Mouse (Mus musculus) kidney, embryonic 15.5 days (tissue): Measurements from ENCODE around the gene Fam43b. TPM values are rescaled to one million over a fixed set of nuclear protein-coding genes. Genes with fewer than 3 reads are reported as not detected.

Source experiments
- ATAC-seq: fragments of 200-750 bp; cut with Nextera tagmentation; replicated peaks from 2 replicates; pipeline ENCODE4 v1.8.0; 2017; ENCODE audit warnings: moderate TSS enrichment; ENCODE audit not compliant: low FRiP score
- H3K27ac ChIP-seq: fragments of 300-500 bp; sonication (generic); 2 replicates; pipeline ENCODE4 v1.5.1; 2015; ENCODE audit warnings: mild to moderate bottlenecking, inconsistent platforms
- H3K27me3 ChIP-seq: fragments of 300-500 bp; sonication (generic); 2 replicates; pipeline ENCODE4 v1.6.1; 2015; ENCODE audit warnings: inconsistent platforms
- H3K36me3 ChIP-seq: fragments of 300-500 bp; sonication (generic); 2 replicates; pipeline ENCODE4 v1.6.1; 2015; ENCODE audit warnings: inconsistent platforms
- H3K4me1 ChIP-seq: fragments of 300-500 bp; sonication (generic); 2 replicates; pipeline ENCODE4 v1.6.1; 2015; ENCODE audit warnings: inconsistent platforms
- H3K4me2 ChIP-seq: fragments of 300-500 bp; sonication (generic); 2 replicates; pipeline ENCODE4 v1.6.1; 2015; ENCODE audit warnings: moderate library complexity, mild to moderate bottlenecking, inconsistent platforms
- H3K4me3 ChIP-seq: fragments of 300-500 bp; sonication (generic); replicated peaks from 2 replicates; pipeline ENCODE4 v1.5.1; 2015; ENCODE audit warnings: mild to moderate bottlenecking, inconsistent platforms
- H3K9ac ChIP-seq: fragments of 300-500 bp; sonication (generic); 2 replicates; pipeline ENCODE4 v1.6.1; 2015; ENCODE audit warnings: mild to moderate bottlenecking, inconsistent platforms
- H3K9me3 ChIP-seq: fragments of 300-500 bp; sonication (generic); replicated peaks from 2 replicates; pipeline ENCODE4 v1.6.1; 2016; ENCODE audit warnings: inconsistent platforms
- WGBS: fragments of 180-500 bp; shearing (Covaris S2); methylation state at CpG from one replicate; pipeline ENCODE4 v1.1.7; 2015; ENCODE audit warnings: mixed read lengths; 5-methylcytosine and 5-hydroxymethylcytosine counted together
- polyA plus RNA-seq: library from polyadenylated mRNA; unstranded; fragments of >200 nt; fragmentation: Nextera tagmentation; extraction: Ambion mirVana; gene quantifications from 2 replicates; pipeline ENCODE4 v1.2.1, GENCODE M21; 2015

Gene Fam43b
- polyA plus RNA-seq, 1 experiment from 2014 or later, result not detected

- H3K9ac ChIP-seq, result no peak overlapping the region
- H3K4me2 ChIP-seq, result no peak overlapping the region
- peaks cover 11% of the 10 kb centered on the region; the same call in 1 of the 2 replicates for H3K4me1 ChIP-seq
- H3K27me3 ChIP-seq, result peaks cover 13% of the 10 kb centered on the region
- ATAC-seq, result 0 out of 2 replicates have a peak, but pooled peaks have one; percentile 36
- H3K27ac ChIP-seq, result no peak overlapping the region
- 30% methylated on average over 10 of the region's 10 CpGs for WGBS
- no peaks in the 10 kb centered on the region for H3K9me3 ChIP-seq
- no peaks in the 10 kb centered on the region for H3K36me3 ChIP-seq
- no peak overlapping the region for H3K4me3 ChIP-seq
Measured at GRCm38 (mm10) chr4:138380132-138380689, 16.1 kb downstream of the Fam43b start.

DNA sequence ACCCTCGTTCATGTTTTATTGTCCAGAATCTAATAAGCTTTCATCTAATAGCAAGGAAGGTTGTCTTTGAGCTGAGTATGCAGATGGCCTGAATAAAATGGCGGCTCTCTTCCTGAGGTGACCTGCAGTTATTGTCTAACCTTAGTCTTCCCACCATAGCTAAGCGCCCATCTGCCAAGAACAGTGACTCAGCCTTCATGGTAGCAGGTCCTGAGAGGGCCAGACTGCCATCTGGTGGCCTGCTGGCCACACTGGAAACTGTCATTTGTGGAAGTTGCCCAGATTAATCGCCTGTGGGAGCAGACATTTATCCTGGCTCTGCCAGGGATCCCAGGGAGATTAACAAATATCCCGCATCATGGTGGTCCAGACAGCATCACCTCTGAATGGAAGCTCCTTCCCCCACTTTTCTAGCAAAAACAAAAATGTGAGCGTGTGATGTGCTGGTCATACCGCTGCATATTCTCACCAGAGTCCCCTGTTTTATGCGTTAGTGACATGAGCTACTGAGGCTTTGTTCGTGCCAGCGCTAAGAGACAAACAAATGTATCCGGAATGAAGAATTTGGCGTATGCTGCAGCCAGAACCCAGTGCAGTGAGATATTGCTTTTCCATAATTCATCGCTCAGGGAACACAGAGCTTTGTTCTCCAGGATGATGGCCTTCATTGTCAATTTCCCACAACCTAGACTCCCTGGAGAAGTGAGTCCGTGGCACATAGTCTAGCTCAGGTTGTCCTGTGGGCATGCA lies 17.1 kb downstream of the Fam43b start:
- peaks cover 13% of the 10 kb centered on the region for H3K27me3 ChIP-seq
- H3K4me3 ChIP-seq, result no peak overlapping the region
- no peak overlapping the region for H3K9ac ChIP-seq
- no peak overlapping the region for H3K4me2 ChIP-seq
- H3K9me3 ChIP-seq, result no peaks in the 10 kb centered on the region
- H3K27ac ChIP-seq, result no peak overlapping the region
- no peaks in the 10 kb centered on the region for H3K36me3 ChIP-seq
- no peak; the same call in 1 of the 2 replicates for ATAC-seq
- WGBS, result 62% methylated on average over 14 of the region's 14 CpGs
- peaks cover 11% of the 10 kb centered on the region; the same call in 1 of the 2 replicates for H3K4me1 ChIP-seq

GRCm38 (mm10) chr4:138377526-138377925 lies 18.8 kb downstream of the Fam43b start:
- Histone ChIP-seq H3K9ac (no peak overlapping the region), H3K36me3 (no peaks in the 10 kb centered on the region), H3K4me3 (no peak overlapping the region), H3K9me3 (no peaks in the 10 kb centered on the region), H3K27ac (no peak overlapping the region), H3K4me2 (no peak overlapping the region), H3K27me3 (peaks cover 13% of the 10 kb centered on the region), H3K4me1 (peaks cover 11% of the 10 kb centered on the region; the same call in 1 of the 2 replicates)
- no peak for ATAC-seq
- 50% methylated on average over 6 of the region's 6 CpGs for WGBS

DNA sequence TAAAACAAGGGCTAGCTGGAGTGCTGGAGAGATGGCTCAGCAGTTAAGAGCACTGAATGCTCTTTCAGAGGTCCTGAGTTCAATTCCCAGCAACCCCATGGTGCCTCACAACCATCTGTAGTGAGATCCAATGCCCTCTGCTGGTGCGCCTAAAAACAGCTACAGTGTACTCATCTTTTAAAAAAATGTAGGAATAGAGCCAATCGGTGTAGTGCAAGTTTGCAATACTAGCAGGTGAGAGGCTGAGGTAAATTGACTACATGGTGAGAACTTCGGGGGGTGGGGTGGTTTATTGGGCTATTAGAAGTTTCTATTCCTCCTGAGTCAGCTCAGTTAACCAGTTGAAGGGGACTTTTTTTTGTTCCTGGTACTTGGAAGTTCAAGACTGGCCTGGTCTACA lies 21.2 kb downstream of the Fam43b start:
- no peak overlapping the region for H3K9ac ChIP-seq
- ATAC-seq, result no peak
- no peak overlapping the region for H3K4me3 ChIP-seq
- H3K4me2 ChIP-seq, result no peak overlapping the region
- H3K27me3 ChIP-seq, result peaks cover 8% of the 10 kb centered on the region; the same call in 1 of the 2 replicates
- WGBS, result 80% methylated on average over 3 of the region's 3 CpGs
- H3K9me3 ChIP-seq, result no peaks in the 10 kb centered on the region
- no peaks in the 10 kb centered on the region for H3K36me3 ChIP-seq
- H3K4me1 ChIP-seq, result peaks cover 7% of the 10 kb centered on the region; the same call in 1 of the 2 replicates
- no peak overlapping the region for H3K27ac ChIP-seq

- Histone ChIP-seq H3K4me2 (no peak overlapping the region), H3K27ac (no peak overlapping the region), H3K9ac (no peak overlapping the region), H3K9me3 (no peaks in the 10 kb centered on the region), H3K27me3 (peaks cover 3% of the 10 kb centered on the region; the same call in 1 of the 2 replicates), H3K4me1 (peaks cover 16% of the 10 kb centered on the region), H3K36me3 (no peaks in the 10 kb centered on the region), H3K4me3 (no peak overlapping the region)
- WGBS, result 81% methylated on average over 5 of the region's 5 CpGs
- ATAC-seq, result no peak
Measured at GRCm38 (mm10) chr4:138370996-138371516, 25.3 kb downstream of the Fam43b start.

DNA sequence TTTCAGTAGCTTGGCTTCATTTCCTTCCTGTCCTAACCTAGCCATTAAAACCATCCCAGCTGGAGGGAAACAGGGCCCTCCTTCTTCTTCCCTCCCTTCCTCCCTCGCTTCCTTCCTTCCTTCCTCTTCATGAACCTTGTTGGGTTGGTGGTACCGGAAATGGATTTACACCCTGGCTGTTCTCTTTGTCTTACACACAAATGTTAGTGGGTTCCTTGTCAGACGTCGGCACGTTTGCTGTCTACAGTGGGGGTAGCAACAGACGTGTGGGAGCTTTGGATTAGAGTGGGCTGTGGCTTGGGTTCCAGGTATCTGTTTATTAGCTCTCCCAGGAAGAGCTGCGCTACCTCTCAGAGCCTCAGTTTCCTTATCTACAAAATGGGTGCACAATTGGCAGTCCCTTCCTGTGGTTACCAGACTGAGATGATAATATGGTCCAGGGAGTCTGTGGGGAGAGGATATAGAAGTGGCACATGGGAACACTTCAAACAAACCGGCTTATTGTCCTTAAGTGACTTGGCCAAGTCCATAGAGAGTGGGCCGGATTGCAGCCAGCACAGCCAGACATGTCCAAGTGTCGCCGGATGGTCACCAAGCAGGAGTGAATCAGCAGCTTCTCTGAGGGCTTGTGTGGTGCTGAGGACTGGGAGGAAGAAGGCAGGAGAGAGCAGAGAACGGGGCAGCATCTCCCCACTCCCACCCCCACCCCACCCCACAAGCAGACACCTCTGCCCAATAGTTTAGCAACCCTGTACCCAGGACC lies 27.6 kb downstream of the Fam43b start:
- no peaks in the 10 kb centered on the region for H3K36me3 ChIP-seq
- peak overlapping the region; percentile 67 for H3K27ac ChIP-seq
- no peaks in the 10 kb centered on the region for H3K9me3 ChIP-seq
- H3K4me1 ChIP-seq, result peaks cover 17% of the 10 kb centered on the region
- WGBS, result 77% methylated on average over 12 of the region's 12 CpGs
- ATAC-seq, result no peak
- peaks cover 5% of the 10 kb centered on the region; the same call in 1 of the 2 replicates for H3K27me3 ChIP-seq
- no peak overlapping the region for H3K9ac ChIP-seq
- H3K4me3 ChIP-seq, result peak overlapping the region; percentile 44; the same call in 1 of the 2 replicates
- H3K4me2 ChIP-seq, result peak overlapping the region; percentile 71

DNA sequence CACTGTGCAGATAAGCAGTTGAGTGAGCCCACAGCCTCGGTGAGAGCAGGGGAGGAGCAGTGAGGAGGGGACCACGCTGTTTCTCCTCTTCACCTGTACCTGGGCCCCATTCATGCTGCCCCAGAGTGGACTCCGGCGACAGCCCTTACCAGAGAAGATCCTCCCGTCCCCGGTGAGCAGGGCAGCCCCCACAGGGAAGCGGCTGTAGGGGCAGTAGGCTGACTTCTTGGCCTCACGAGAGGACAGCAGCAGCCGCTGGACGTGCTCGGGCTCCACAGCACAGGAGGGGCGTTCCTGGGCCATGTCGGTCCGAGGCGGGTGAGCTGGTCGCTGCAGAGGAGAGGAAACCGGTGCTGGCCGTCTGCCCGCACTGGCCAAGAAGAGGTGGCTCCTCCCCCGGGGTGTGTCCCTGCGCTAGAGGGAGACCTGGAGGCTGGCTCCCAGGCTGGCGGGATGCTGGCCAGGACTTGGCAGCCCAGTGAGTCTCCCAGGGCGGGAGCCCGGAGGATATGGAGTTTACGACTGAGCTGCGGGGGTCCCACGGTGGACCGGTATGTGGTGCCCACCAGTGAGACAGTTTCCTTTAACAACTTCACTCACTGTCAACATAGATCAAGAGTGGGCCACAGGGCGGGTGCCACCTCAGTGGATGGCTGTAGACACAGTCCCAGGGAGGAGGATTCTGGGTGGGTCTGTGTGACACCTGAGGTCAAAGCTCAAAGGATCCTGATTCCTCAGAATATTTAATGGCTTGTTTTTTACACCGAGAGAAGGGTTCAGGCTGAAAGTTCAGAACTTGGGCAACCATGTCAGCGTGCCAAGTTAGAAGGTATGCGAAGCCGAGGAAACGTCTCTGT lies 28.5 kb downstream of the Fam43b start, which contains the start of gene Cda:
TSS of gene Cda (minus strand) at position 352 of the 857 bp plus-strand sequence.
- peak within 1 kb of the TSS; percentile 67 for H3K27ac ChIP-seq
- WGBS, result 5% methylated on average over 34 of the region's 34 CpGs
- peak within 1 kb of the TSS; percentile 44 for H3K4me3 ChIP-seq
- no peaks in the 10 kb centered on the region for H3K36me3 ChIP-seq
- H3K9me3 ChIP-seq, result no peaks in the 10 kb centered on the region
- peak; percentile 96 for ATAC-seq
- peak within 1 kb of the TSS; percentile 42 for H3K9ac ChIP-seq
- H3K4me2 ChIP-seq, result peak within 1 kb of the TSS; percentile 71
- H3K4me1 ChIP-seq, result peaks cover 20% of the 10 kb centered on the region
- peaks cover 5% of the 10 kb centered on the region; the same call in 1 of the 2 replicates for H3K27me3 ChIP-seq

DNA sequence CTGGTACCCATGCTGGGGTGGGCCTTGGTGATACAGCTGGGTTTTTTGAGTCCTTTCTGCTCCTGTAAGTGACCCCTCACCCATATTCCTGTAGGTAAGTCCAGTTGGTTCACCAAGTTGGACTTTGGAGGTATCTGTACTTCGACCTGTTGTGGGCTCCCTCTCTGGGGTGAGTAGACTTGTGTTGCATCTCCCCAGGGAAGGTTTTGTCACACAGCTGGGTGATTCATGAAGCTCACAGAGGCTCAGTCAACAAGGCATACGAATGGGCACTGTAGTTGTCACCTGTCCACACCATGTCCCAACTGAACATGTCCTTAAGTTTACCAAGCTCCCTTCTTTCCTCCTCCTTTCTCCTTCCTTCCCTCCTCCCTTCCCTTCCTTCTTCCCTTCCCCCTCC lies 29.8 kb downstream of the Fam43b start:
- Histone ChIP-seq H3K27me3 (peaks cover 5% of the 10 kb centered on the region; the same call in 1 of the 2 replicates), H3K4me3 (no peak overlapping the region), H3K9me3 (no peaks in the 10 kb centered on the region), H3K27ac (no peak overlapping the region), H3K4me1 (peaks cover 22% of the 10 kb centered on the region), H3K9ac (no peak overlapping the region), H3K4me2 (0 out of 2 replicates have a peak overlapping the region, but pooled peaks have one; percentile 7), H3K36me3 (no peaks in the 10 kb centered on the region)
- 82% methylated on average over 2 of the region's 2 CpGs for WGBS
- no peak for ATAC-seq

DNA sequence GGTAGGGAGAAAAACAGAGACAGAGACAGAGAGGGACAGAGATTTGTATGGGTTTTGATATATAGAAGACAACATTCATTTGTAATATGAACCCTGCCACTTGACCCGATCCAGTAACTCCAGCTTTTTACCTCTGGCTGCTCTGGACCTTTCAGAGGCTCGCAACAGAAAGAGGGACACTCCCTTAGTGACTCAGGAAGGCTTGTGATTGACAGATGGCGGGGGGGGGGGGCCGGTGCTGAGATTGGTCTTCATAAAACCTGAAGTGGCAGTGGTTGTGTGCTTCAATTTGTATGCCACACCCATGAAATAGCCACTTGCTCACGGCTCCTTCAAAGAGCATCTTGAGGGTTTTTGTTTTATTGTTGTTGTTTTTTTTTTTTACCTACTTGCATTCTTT lies 32.8 kb downstream of the Fam43b start:
- no peak overlapping the region for H3K4me3 ChIP-seq
- no peak for ATAC-seq
- no peaks in the 10 kb centered on the region for H3K9me3 ChIP-seq
- WGBS, result 34% methylated on average over 5 of the region's 5 CpGs
- H3K27me3 ChIP-seq, result peaks cover 8% of the 10 kb centered on the region; the same call in 1 of the 2 replicates
- peaks cover 24% of the 10 kb centered on the region for H3K4me1 ChIP-seq
- H3K9ac ChIP-seq, result no peak overlapping the region
- H3K36me3 ChIP-seq, result no peaks in the 10 kb centered on the region
- H3K27ac ChIP-seq, result no peak overlapping the region
- no peak overlapping the region for H3K4me2 ChIP-seq

- Histone ChIP-seq H3K4me1 (peaks cover 18% of the 10 kb centered on the region), H3K4me3 (no peak overlapping the region), H3K36me3 (no peaks in the 10 kb centered on the region), H3K9ac (no peak overlapping the region), H3K27ac (no peak overlapping the region), H3K4me2 (no peak overlapping the region), H3K9me3 (no peaks in the 10 kb centered on the region), H3K27me3 (peaks cover 6% of the 10 kb centered on the region; the same call in 1 of the 2 replicates)
- 77% methylated on average over 7 of the region's 7 CpGs for WGBS
- ATAC-seq, result no peak
Measured at GRCm38 (mm10) chr4:138362883-138363282, 33.4 kb downstream of the Fam43b start.

- H3K9ac ChIP-seq, result no peak overlapping the region
- H3K9me3 ChIP-seq, result no peaks in the 10 kb centered on the region
- H3K4me3 ChIP-seq, result no peak overlapping the region
- peaks cover 10% of the 10 kb centered on the region for H3K4me1 ChIP-seq
- ATAC-seq, result no peak
- peak overlapping the region; percentile 15; the same call in 1 of the 2 replicates for H3K4me2 ChIP-seq
- 10% methylated on average over 11 of the region's 11 CpGs for WGBS
- H3K27ac ChIP-seq, result no peak overlapping the region
- no peaks in the 10 kb centered on the region for H3K36me3 ChIP-seq
- 0 out of 2 replicates have a peak, but pooled peaks cover 5% of the 10 kb centered on the region for H3K27me3 ChIP-seq
Measured at GRCm38 (mm10) chr4:138361370-138361821, 34.9 kb downstream of the Fam43b start.
